Mouse (Mus musculus) liver, postnatal 0 days (tissue): ENCODE data around the gene Slx4ip. TPM values are rescaled to one million over a fixed set of nuclear protein-coding genes. Genes with fewer than 3 reads are reported as not detected.
A peak's percentile ranks its signal among the peaks of the same experiment; 100 is the strongest.

Experiments used
- ATAC-seq: fragments of 200-750 bp; cut with Nextera tagmentation; 2 replicates; pipeline ENCODE4 v1.8.0; 2017; ENCODE audit warnings: mild to moderate bottlenecking, moderate library complexity
- DNase-seq: peaks from one replicate; pipeline ENCODE4 v3.0.0-alpha.2; 2016
- H3K27ac ChIP-seq: fragments of 300-500 bp; sonication (generic); 2 replicates; pipeline ENCODE4 v1.5.1; 2014; ENCODE audit warnings: antibody characterized with exemption, moderate library complexity, mild to moderate bottlenecking, low read depth
- H3K27me3 ChIP-seq: fragments of 300-500 bp; sonication (generic); 2 replicates; pipeline ENCODE4 v1.6.1; 2014; ENCODE audit warnings: low read length, control low read depth, mixed read lengths; ENCODE audit not compliant: insufficient read depth
- H3K36me3 ChIP-seq: fragments of 300-500 bp; sonication (generic); replicated peaks from 2 replicates; pipeline ENCODE4 v1.6.1; 2014; ENCODE audit warnings: mild to moderate bottlenecking, control low read depth, low read length, moderate library complexity, mixed read lengths; ENCODE audit not compliant: insufficient read depth
- H3K4me1 ChIP-seq: fragments of 300-500 bp; sonication (generic); 2 replicates; pipeline ENCODE4 v1.6.1; 2014; ENCODE audit warnings: antibody characterized with exemption, mild to moderate bottlenecking, control low read depth; ENCODE audit not compliant: insufficient read depth
- H3K4me2 ChIP-seq: fragments of 300-500 bp; sonication (generic); 2 replicates; pipeline ENCODE4 v1.6.1; 2014; ENCODE audit warnings: low read depth, mild to moderate bottlenecking, low read length, moderate library complexity, mixed read lengths
- H3K4me3 ChIP-seq: fragments of 300-500 bp; sonication (generic); 2 replicates; pipeline ENCODE4 v1.5.1; 2014; ENCODE audit warnings: low read depth, low read length
- H3K9ac ChIP-seq: fragments of 300-500 bp; sonication (generic); replicated peaks from 2 replicates; pipeline ENCODE4 v1.6.1; 2014; ENCODE audit warnings: mild to moderate bottlenecking, moderate library complexity
- H3K9me3 ChIP-seq: fragments of 300-500 bp; sonication (generic); 2 replicates; pipeline ENCODE4 v1.6.1; 2016; ENCODE audit warnings: mild to moderate bottlenecking, control low read depth, low read length, mixed read lengths
- CTCF ChIP-seq: sonication (generic); IDR thresholded peaks from 2 replicates; pipeline ENCODE4 v1.5.1; 2016; ENCODE audit warnings: antibody characterized with exemption, low read depth
- EP300 ChIP-seq: IDR thresholded peaks from 2 replicates; pipeline ENCODE4 v1.6.1; 2016; ENCODE audit warnings: antibody characterized with exemption, low read depth, mild to moderate bottlenecking
- WGBS: fragments of 180-500 bp; shearing (Covaris S2); extraction: QIAGEN DNeasy Blood & Tissue Kit; methylation state at CpG from one replicate; pipeline ENCODE4 v1.1.7; 2014; ENCODE audit not compliant: insufficient replicate concordance; 5-methylcytosine and 5-hydroxymethylcytosine counted together
- polyA plus RNA-seq: library from polyadenylated mRNA; unstranded; fragments of >200 nt; fragmentation: Nextera tagmentation; extraction: Ambion mirVana; gene quantifications from 2 replicates; pipeline ENCODE4 v1.2.1, GENCODE M21; 2015

Gene Slx4ip
- polyA plus RNA-seq, 1 experiment from 2014 or later, result 1.7 TPM

- Histone ChIP-seq H3K4me3 (no peak overlapping the region), H3K27me3 (no peaks in the 10 kb centered on the region), H3K36me3 (no peaks in the 10 kb centered on the region), H3K4me1 (no peaks in the 10 kb centered on the region), H3K4me2 (no peak overlapping the region), H3K27ac (no peak overlapping the region), H3K9ac (no peak overlapping the region), H3K9me3 (no peaks in the 10 kb centered on the region)
- DNase-seq (no peak), ATAC-seq (no peak)
- 51% methylated on average over 1 of the region's 1 CpGs for WGBS
- TF ChIP-seq CTCF, result no peak
- no peak for TF ChIP-seq EP300
Observed at GRCm38 (mm10) chr2:136938249-136938648, 47.2 kb downstream of the Slx4ip start.

DNA sequence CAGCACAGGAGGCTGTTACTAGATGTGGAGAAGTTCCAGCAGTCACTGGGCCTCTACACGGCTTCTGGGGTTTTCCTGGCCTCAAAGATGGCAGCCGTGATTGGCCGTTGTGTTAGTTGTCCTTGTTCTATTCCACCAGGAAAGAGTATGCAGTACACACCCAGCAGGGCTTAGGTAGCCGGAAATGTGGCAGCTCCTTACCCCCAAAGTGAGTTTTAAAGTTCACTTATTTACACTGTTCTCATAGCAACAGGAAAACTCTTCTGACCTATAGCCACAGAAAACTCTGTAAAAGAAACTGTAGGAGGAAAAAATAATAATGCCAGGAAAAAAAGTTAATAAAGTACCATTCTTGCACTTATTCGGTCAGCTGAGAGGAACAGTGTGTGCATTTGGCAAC is 55.3 kb downstream of the Slx4ip start:
- Histone ChIP-seq H3K9ac (no peak overlapping the region), H3K4me2 (no peak overlapping the region), H3K36me3 (no peaks in the 10 kb centered on the region), H3K4me3 (no peak overlapping the region), H3K27ac (no peak overlapping the region), H3K27me3 (no peaks in the 10 kb centered on the region), H3K4me1 (0 out of 2 replicates have a peak, but pooled peaks cover 4% of the 10 kb centered on the region), H3K9me3 (no peaks in the 10 kb centered on the region)
- TF ChIP-seq EP300 (no peak), CTCF (no peak)
- no peak for ATAC-seq
- DNase-seq, result no peak
- 66% methylated on average over 5 of the region's 5 CpGs for WGBS

- Histone ChIP-seq H3K4me1 (0 out of 2 replicates have a peak, but pooled peaks cover 4% of the 10 kb centered on the region), H3K9ac (no peak overlapping the region), H3K4me2 (no peak overlapping the region), H3K27ac (no peak overlapping the region), H3K36me3 (no peaks in the 10 kb centered on the region), H3K27me3 (no peaks in the 10 kb centered on the region), H3K4me3 (no peak overlapping the region), H3K9me3 (no peaks in the 10 kb centered on the region)
- WGBS, result 60% methylated on average over 4 of the region's 4 CpGs
- DNase-seq (no peak), ATAC-seq (no peak)
- TF ChIP-seq EP300 (no peak), CTCF (no peak)
Observed at GRCm38 (mm10) chr2:136947500-136947899, 56.5 kb downstream of the Slx4ip start.

DNA sequence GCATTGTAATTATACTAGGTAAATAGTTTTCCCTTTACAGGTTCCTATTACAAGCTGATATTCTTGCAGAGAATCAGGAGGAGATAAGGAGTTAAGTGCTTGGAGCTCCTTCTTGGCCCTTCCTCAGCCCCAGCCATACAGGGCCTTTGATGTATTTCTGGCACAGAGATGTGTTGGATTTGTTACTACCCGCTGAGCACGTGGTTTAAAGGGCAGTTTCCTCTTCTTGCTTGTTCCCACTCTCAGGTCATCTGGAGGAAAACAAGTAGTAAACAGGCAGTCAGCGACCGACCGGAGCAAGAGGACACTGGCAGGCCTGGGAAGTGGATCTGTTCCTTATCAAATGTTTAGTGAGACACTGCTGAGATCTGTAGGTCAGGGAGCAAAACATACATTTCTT is 56.9 kb downstream of the Slx4ip start:
- peak overlapping the region; percentile 24; the same call in 1 of the 2 replicates for H3K27ac ChIP-seq
- DNase-seq, result no peak
- ATAC-seq, result 0 out of 2 replicates have a peak, but pooled peaks have one; percentile 13
- H3K36me3 ChIP-seq, result no peaks in the 10 kb centered on the region
- H3K4me3 ChIP-seq, result no peak overlapping the region
- H3K4me2 ChIP-seq, result no peak overlapping the region
- 0 out of 2 replicates have a peak, but pooled peaks cover 4% of the 10 kb centered on the region for H3K4me1 ChIP-seq
- no peaks in the 10 kb centered on the region for H3K9me3 ChIP-seq
- no peaks in the 10 kb centered on the region for H3K27me3 ChIP-seq
- no peak overlapping the region for H3K9ac ChIP-seq
- WGBS, result 36% methylated on average over 5 of the region's 5 CpGs
- no peak for TF ChIP-seq CTCF
- TF ChIP-seq EP300, result no peak

DNA sequence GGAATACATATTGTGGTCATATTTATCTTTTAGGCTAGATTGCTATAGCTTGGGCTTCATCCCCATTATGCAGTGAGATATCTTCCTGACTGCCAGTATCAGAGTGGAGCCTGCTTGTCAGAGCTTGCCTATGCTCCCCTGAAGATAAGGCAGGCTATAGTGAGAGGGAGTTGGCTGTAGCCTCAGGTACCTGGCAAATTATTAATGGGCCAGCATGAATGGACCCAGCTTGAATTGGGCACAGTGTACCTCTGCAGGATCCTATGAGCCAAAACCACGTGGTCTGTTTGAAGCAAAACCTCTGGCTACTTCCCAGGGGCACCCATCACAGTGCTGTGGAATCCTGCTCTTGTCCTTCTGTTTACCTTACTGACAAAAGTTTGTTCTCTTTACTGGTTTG is 61.2 kb downstream of the Slx4ip start:
- DNase-seq, result peak; percentile 28
- H3K9ac ChIP-seq, result no peak overlapping the region

DNA sequence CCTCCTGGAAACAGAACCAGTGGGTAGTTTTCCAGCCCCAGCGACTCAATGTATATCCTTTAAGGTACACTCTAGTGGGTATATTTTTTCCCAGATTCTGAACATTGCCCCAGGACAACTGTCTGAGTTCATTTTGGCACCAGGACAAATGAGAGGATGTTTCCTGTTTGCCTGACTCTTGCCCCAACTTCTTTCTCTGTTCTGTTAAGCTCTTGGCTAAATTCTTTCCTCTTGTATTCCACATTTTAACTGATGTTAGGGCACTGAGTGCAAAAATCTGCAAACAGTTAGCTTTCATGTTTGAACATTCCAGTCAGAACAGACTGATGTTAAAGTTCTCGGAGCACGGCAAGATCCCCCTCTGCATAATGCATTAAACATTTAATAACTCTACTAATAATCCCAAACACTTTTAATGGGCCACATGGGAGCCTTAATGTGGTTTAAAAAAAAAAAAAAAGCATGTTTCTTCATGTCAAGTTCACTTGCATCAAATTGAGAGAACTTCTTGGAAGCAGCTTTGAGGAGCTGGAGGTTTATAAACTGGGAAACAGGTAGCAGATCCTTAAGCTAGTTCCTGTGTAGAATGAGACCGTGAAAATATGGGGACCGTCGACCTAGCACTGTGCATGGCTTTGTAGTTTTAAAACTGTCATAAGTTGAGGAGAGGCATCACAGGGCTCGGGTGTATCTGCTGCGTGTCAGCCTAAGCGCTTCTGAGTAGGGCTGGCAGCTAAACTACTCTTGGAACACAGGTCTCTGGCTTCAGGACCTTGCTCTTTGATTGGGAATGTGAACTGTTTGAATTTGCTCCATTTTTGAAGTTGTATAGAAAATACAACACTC is 64.9 kb downstream of the Slx4ip start:
- no peak for ATAC-seq

More for the DNA sequence above, 61.2 kb downstream of the Slx4ip start:
- Histone ChIP-seq H3K27ac (no peak overlapping the region), H3K27me3 (no peaks in the 10 kb centered on the region), H3K4me2 (no peak overlapping the region), H3K4me1 (peaks cover 15% of the 10 kb centered on the region), H3K4me3 (no peak overlapping the region), H3K36me3 (no peaks in the 10 kb centered on the region), H3K9me3 (no peaks in the 10 kb centered on the region)
- ATAC-seq, result peak; percentile 89
- TF ChIP-seq CTCF (no peak), EP300 (no peak)
- 63% methylated on average over 1 of the region's 1 CpGs for WGBS

More for the DNA sequence above, 64.9 kb downstream of the Slx4ip start:
- no peak overlapping the region for H3K9ac ChIP-seq
- no peaks in the 10 kb centered on the region for H3K36me3 ChIP-seq
- TF ChIP-seq CTCF (no peak), EP300 (no peak)
- H3K27me3 ChIP-seq, result no peaks in the 10 kb centered on the region
- no peak overlapping the region for H3K27ac ChIP-seq
- no peak for DNase-seq
- no peak overlapping the region for H3K4me3 ChIP-seq
- no peak overlapping the region for H3K4me2 ChIP-seq
- H3K9me3 ChIP-seq, result no peaks in the 10 kb centered on the region
- H3K4me1 ChIP-seq, result peaks cover 11% of the 10 kb centered on the region
- 82% methylated on average over 9 of the region's 9 CpGs for WGBS
